Mouse (Mus musculus): ENCODE measurements around the gene Gm20870.
"Not testable (repeated sequence)": the region's sequence is repeated elsewhere in the genome, so short reads cannot be mapped to it uniquely, and the experiment has no call there.

Gene Gm20870

DNA sequence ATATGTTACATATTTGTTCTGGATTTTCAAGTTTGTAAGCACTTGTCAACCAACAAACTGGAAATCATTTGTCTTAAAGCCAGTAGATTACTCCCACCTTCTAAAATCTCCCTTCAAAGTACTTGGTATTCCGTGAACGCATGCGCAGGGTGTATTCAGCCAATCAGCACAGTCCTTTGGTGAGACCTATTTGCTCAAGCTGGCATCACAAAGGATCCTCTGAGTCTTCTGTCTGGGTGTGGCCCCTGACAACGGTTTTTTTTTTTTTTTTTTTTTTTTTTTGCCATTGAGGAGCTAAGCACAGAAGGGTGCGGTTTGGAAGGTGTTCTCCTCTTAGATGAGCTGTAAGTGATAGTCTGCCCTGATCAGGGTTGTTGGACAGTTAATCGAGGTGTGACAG is at the start of gene Gm20870:
Gm20870 (plus strand) TSS at position 301 of the 400 bp plus-strand sequence.
- not testable (repeated sequence) for DNase-seq
